Mouse (Mus musculus): ENCODE measurements around the gene Rasgrf1. TPM values are rescaled to one million over a fixed set of nuclear protein-coding genes. Genes with fewer than 3 reads are reported as not detected.
A peak's percentile ranks its signal among the peaks of the same experiment; 100 is the strongest.

The Rasgrf1 gene
- total and polyA plus RNA-seq, 3 experiments: not detected

DNA sequence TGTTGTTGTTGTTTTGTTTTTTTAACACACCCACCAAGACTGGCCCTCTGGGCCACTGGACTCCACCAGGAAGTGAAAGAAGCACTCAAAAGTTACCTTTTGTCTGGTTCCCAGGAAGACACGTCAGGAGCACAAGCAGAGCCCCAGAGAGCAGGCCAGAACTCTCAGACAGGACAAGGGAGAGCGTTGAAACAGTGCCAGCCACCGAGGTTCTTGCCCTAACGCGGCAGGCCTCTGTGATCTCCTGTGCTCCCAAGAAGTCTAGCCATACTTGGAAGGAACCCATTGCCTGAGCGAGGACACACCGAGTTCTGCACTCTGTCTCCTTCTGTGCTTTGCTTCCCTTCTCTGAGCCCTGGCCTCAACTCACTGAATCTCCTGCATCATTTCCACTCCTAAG, 160.5 kb downstream of the Rasgrf1 start:
- Histone ChIP-seq H3K9me3 (replicated peaks; ENCODE audit: insufficient read depth, low read length) (no peaks in the 10 kb centered on the region), H3K27ac (ENCODE audit: control insufficient read depth, low read depth, low read length) (no peak overlapping the region), H3K4me3 (ENCODE audit: control insufficient read depth in 1 of 2, insufficient read depth in 1 of 2, low read depth in 2 of 2, low read length in 2 of 2) (no peak overlapping the region), H3K9ac (ENCODE audit: control insufficient read depth, low read depth, low read length, poor library complexity, severe bottlenecking) (no peak overlapping the region), H3K36me3 (ENCODE audit: control insufficient read depth in 1 of 2, insufficient read depth in 2 of 2, low read length in 2 of 2) (no peaks in the 10 kb centered on the region; a peak in 1 of 4 replicates), H3K79me2 (ENCODE audit: control insufficient read depth, insufficient read depth, low read length, poor library complexity) (no peaks in the 10 kb centered on the region), H3K4me1 (ENCODE audit: control insufficient read depth in 1 of 2, insufficient read depth in 2 of 2, low read length in 2 of 2) (peaks cover 0 to 3% of the 10 kb centered on the region in 2 experiments; a peak in 2 of 4 replicates), H3K27me3 (ENCODE audit: control insufficient read depth in 1 of 2, insufficient read depth in 2 of 2, low read length in 2 of 2) (no peaks in the 10 kb centered on the region)
- no peak for TF ChIP-seq TAL1 (IDR thresholded peaks at IDR 0.05; ENCODE audit: low read length)
- TF ChIP-seq MAZ (IDR thresholded peaks at IDR 0.05; ENCODE audit: low read depth, low read length): no peak
- no peak for TF ChIP-seq ZKSCAN1 (IDR thresholded peaks at IDR 0.05; ENCODE audit: low read depth, low read length)
- TF ChIP-seq BHLHE40 (IDR thresholded peaks at IDR 0.05; ENCODE audit: borderline replicate concordance, low read depth, low read length): no peak
- TF ChIP-seq POLR2AphosphoS5 (IDR thresholded peaks at IDR 0.05; ENCODE audit: borderline replicate concordance, low read depth, low read length): no peak
- no peak for TF ChIP-seq RAD21 (IDR thresholded peaks at IDR 0.05; ENCODE audit: low read depth, low read length)
- TF ChIP-seq NRF1 (IDR thresholded peaks at IDR 0.05; ENCODE audit: insufficient read depth, low read depth, low read length, poor library complexity, severe bottlenecking): no peak
- TF ChIP-seq MYB (IDR thresholded peaks at IDR 0.05; ENCODE audit: low read depth, low read length): no peak
- TF ChIP-seq CHD2 (IDR thresholded peaks at IDR 0.05; ENCODE audit: low read length): no peak
- TF ChIP-seq ETS1 (IDR thresholded peaks at IDR 0.05; ENCODE audit: low read depth, low read length): no peak
- TF ChIP-seq POLR2A (IDR thresholded peaks at IDR 0.05; ENCODE audit: control insufficient read depth in 1 of 2, insufficient read depth in 1 of 2, low read depth in 1 of 2, low read length in 2 of 2, poor library complexity in 1 of 2): no peak
- no peak for TF ChIP-seq KAT2A (conservative IDR thresholded peaks at IDR 0.05; ENCODE audit: low read depth, low read length)
- no peak for TF ChIP-seq CHD1 (IDR thresholded peaks at IDR 0.05; ENCODE audit: low read depth, low read length)
- no peak for TF ChIP-seq JUND (IDR thresholded peaks at IDR 0.05; ENCODE audit: low read depth, low read length)
- TF ChIP-seq MAFK (IDR thresholded peaks at IDR 0.05; ENCODE audit: borderline replicate concordance, low read depth, low read length): no peak
- TF ChIP-seq ZC3H11A (IDR thresholded peaks at IDR 0.05; ENCODE audit: low read depth, low read length): no peak
- TF ChIP-seq MEF2A (IDR thresholded peaks at IDR 0.05; ENCODE audit: extremely low read depth, insufficient replicate concordance, low read depth, low read length, poor library complexity, severe bottlenecking): no peak
- TF ChIP-seq USF2 (IDR thresholded peaks at IDR 0.05; ENCODE audit: borderline replicate concordance in 1 of 2, insufficient read depth in 1 of 2, low read depth in 1 of 2, low read length in 2 of 2): no peak
- DNase-seq (ENCODE audit: low read depth, low spot score): no peak

- DNase-seq (ENCODE audit: low read depth, low spot score): peak; percentile 59
- peak overlapping the region in 1 of 2 experiments; percentile 4; a peak in 1 of 4 replicates for H3K4me3 ChIP-seq (ENCODE audit: control insufficient read depth in 1 of 2, insufficient read depth in 1 of 2, low read depth in 2 of 2, low read length in 2 of 2)
- no peaks in the 10 kb centered on the region for H3K79me2 ChIP-seq (ENCODE audit: control insufficient read depth, insufficient read depth, low read length, poor library complexity)
- H3K9ac ChIP-seq (ENCODE audit: control insufficient read depth, low read depth, low read length, poor library complexity, severe bottlenecking): no peak overlapping the region
- no peaks in the 10 kb centered on the region for H3K27me3 ChIP-seq (ENCODE audit: control insufficient read depth in 1 of 2, insufficient read depth in 2 of 2, low read length in 2 of 2)
- H3K4me1 ChIP-seq (ENCODE audit: control insufficient read depth in 1 of 2, insufficient read depth in 2 of 2, low read length in 2 of 2): peaks cover 0 to 12% of the 10 kb centered on the region in 2 experiments; a peak in 2 of 4 replicates
- H3K27ac ChIP-seq (ENCODE audit: control insufficient read depth, low read depth, low read length): peak overlapping the region; percentile 13; the same call in 1 of the 2 replicates
- no peaks in the 10 kb centered on the region for H3K9me3 ChIP-seq (replicated peaks; ENCODE audit: insufficient read depth, low read length)
- H3K36me3 ChIP-seq (ENCODE audit: control insufficient read depth in 1 of 2, insufficient read depth in 2 of 2, low read length in 2 of 2): peaks cover 0 to 3% of the 10 kb centered on the region in 2 experiments; a peak in 2 of 4 replicates
- TF ChIP-seq RAD21 (IDR thresholded peaks at IDR 0.05; ENCODE audit: low read depth, low read length): no peak
- no peak for TF ChIP-seq CHD2 (IDR thresholded peaks at IDR 0.05; ENCODE audit: low read length)
- TF ChIP-seq USF2 (IDR thresholded peaks at IDR 0.05; ENCODE audit: borderline replicate concordance in 1 of 2, insufficient read depth in 1 of 2, low read depth in 1 of 2, low read length in 2 of 2): no peak
- peak; percentile 52 to 71 for TF ChIP-seq EP300 (IDR thresholded peaks at IDR 0.05; ENCODE audit: low read depth in 1 of 2, low read length in 2 of 2)
- TF ChIP-seq ETS1 (IDR thresholded peaks at IDR 0.05; ENCODE audit: low read depth, low read length): 0 out of 2 replicates have a peak, but pooled peaks have one; percentile 13
- no peak for TF ChIP-seq MAZ (IDR thresholded peaks at IDR 0.05; ENCODE audit: low read depth, low read length)
- TF ChIP-seq POLR2AphosphoS2 (IDR thresholded peaks at IDR 0.05; ENCODE audit: low read length): no peak
- TF ChIP-seq RCOR1 (IDR thresholded peaks at IDR 0.05; ENCODE audit: low read depth, low read length): peak; percentile 35; the same call in 1 of the 2 replicates
- no peak for TF ChIP-seq CHD1 (IDR thresholded peaks at IDR 0.05; ENCODE audit: low read depth, low read length)
- peak; percentile 49; the same call in 1 of the 2 replicates for TF ChIP-seq GATA1 (IDR thresholded peaks at IDR 0.05; ENCODE audit: low read depth, low read length)
These were observed 165.6 kb downstream of the Rasgrf1 start for GRCm38 (mm10) chr9:90075336-90075735.
